Mouse (Mus musculus) MEL (cell line): ENCODE measurements around the gene Tspan18. TPM values are rescaled to one million over a fixed set of nuclear protein-coding genes. Genes with fewer than 3 reads are reported as not detected.

Source experiments
- DNase-seq: peaks from one replicate; pipeline ENCODE4 v3.0.0; 2011; ENCODE audit warnings: low read depth, low spot score
- H3K27ac ChIP-seq: 2 replicates; pipeline ENCODE4 v1.5.1; 2012; ENCODE audit warnings: low read depth, mild to moderate bottlenecking, control low read depth, low read length, moderate library complexity; ENCODE audit not compliant: control insufficient read depth
- H3K27me3 ChIP-seq, 2 experiments: fragments of 150-350 bp in 1 of 2; sonication (generic) in 1 of 2; 2 replicates each; pipeline ENCODE4 v1.6.1; 2012; ENCODE audit warnings: low read length in 2 of 2, mild to moderate bottlenecking in 2 of 2, improper control_type of control experiment in 1 of 2, moderate library complexity in 1 of 2; ENCODE audit not compliant: insufficient read depth in 2 of 2, control insufficient read depth in 1 of 2
- H3K36me3 ChIP-seq, 2 experiments: 2 replicates each; pipeline ENCODE4 v1.6.1; 2012 to 2014; ENCODE audit warnings: low read length in 2 of 2, improper control_type of control experiment in 1 of 2, inconsistent platforms in 1 of 2, mild to moderate bottlenecking in 1 of 2; ENCODE audit not compliant: insufficient read depth in 2 of 2, control insufficient read depth in 1 of 2
- H3K4me1 ChIP-seq, 2 experiments: fragments of 150-350 bp in 1 of 2; sonication (generic) in 1 of 2; 2 replicates each; pipeline ENCODE4 v1.6.1; 2012; ENCODE audit warnings: low read length in 2 of 2, improper control_type of control experiment in 1 of 2, mild to moderate bottlenecking in 1 of 2; ENCODE audit not compliant: insufficient read depth in 2 of 2, control insufficient read depth in 1 of 2
- H3K4me3 ChIP-seq, 2 experiments: fragments of 150-350 bp in 1 of 2; sonication (generic) in 1 of 2; 2 replicates each; pipeline ENCODE4 v1.5.1; 2012; ENCODE audit warnings: low read depth in 2 of 2, low read length in 2 of 2, mild to moderate bottlenecking in 2 of 2, moderate library complexity in 2 of 2, control low read depth in 1 of 2, improper control_type of control experiment in 1 of 2; ENCODE audit not compliant: control insufficient read depth in 1 of 2, insufficient read depth in 1 of 2
- H3K79me2 ChIP-seq: 2 replicates; pipeline ENCODE4 v1.6.1; 2012; ENCODE audit warnings: mild to moderate bottlenecking, low read length, moderate library complexity; ENCODE audit not compliant: control insufficient read depth, poor library complexity, insufficient read depth
- H3K9ac ChIP-seq: 2 replicates; pipeline ENCODE4 v1.6.1; 2012; ENCODE audit warnings: low read depth, mild to moderate bottlenecking, control low read depth, low read length, moderate library complexity; ENCODE audit not compliant: control insufficient read depth, poor library complexity, severe bottlenecking
- H3K9me3 ChIP-seq: fragments of 150-350 bp; sonication (generic); replicated peaks from 2 replicates; pipeline ENCODE4 v1.6.1; 2012; ENCODE audit warnings: mild to moderate bottlenecking, low read length, improper control_type of control experiment, moderate library complexity; ENCODE audit not compliant: insufficient read depth
- BHLHE40 ChIP-seq: IDR thresholded peaks from 2 replicates; pipeline ENCODE4 v1.6.1; 2012; ENCODE audit warnings: low read depth, mild to moderate bottlenecking, inconsistent platforms, low read length, improper control_type of control experiment, borderline replicate concordance
- ELF1 ChIP-seq: IDR thresholded peaks from 2 replicates; pipeline ENCODE4 v1.6.1; 2014; ENCODE audit warnings: low read depth, mild to moderate bottlenecking, inconsistent platforms, low read length, improper control_type of control experiment, moderate library complexity
- JUND ChIP-seq: IDR thresholded peaks from 2 replicates; pipeline ENCODE4 v1.6.1; 2011; ENCODE audit warnings: low read depth, mild to moderate bottlenecking, improper control_type of control experiment, low read length
- KAT2A ChIP-seq: conservative IDR thresholded peaks from 2 replicates; pipeline ENCODE4 v1.6.1; 2012; ENCODE audit warnings: low read depth, low read length, improper control_type of control experiment, inconsistent platforms
- MXI1 ChIP-seq: IDR thresholded peaks from 2 replicates; pipeline ENCODE4 v1.6.1; 2011; ENCODE audit warnings: mild to moderate bottlenecking, low read depth, low read length, improper control_type of control experiment
- MYC ChIP-seq: IDR thresholded peaks from 2 replicates; pipeline ENCODE4 v1.6.1; 2011; ENCODE audit warnings: low read depth, mild to moderate bottlenecking, low read length, improper control_type of control experiment, moderate library complexity
- POLR2A ChIP-seq, 2 experiments: IDR thresholded peaks; 2 replicates each; pipeline ENCODE4 v1.6.1; 2011 to 2012; ENCODE audit warnings: low read length in 2 of 2, mild to moderate bottlenecking in 2 of 2, control low read depth in 1 of 2, improper control_type of control experiment in 1 of 2, low read depth in 1 of 2, moderate library complexity in 1 of 2; ENCODE audit not compliant: control insufficient read depth in 1 of 2, insufficient read depth in 1 of 2, poor library complexity in 1 of 2
- POLR2AphosphoS2 ChIP-seq: IDR thresholded peaks from 2 replicates; pipeline ENCODE4 v1.6.1; 2011; ENCODE audit warnings: low read length, improper control_type of control experiment
- RCOR1 ChIP-seq: IDR thresholded peaks from 2 replicates; pipeline ENCODE4 v1.6.1; 2012; ENCODE audit warnings: low read depth, mild to moderate bottlenecking, inconsistent platforms, low read length, improper control_type of control experiment
- TAL1 ChIP-seq: IDR thresholded peaks from 2 replicates; pipeline ENCODE4 v1.6.1; 2012; ENCODE audit warnings: mild to moderate bottlenecking, inconsistent platforms, low read length, moderate library complexity, mixed read lengths
- TBP ChIP-seq: IDR thresholded peaks from 2 replicates; pipeline ENCODE4 v1.8.0; 2011; ENCODE audit warnings: low read depth, low read length, improper control_type of control experiment
- USF1 ChIP-seq: IDR thresholded peaks from 2 replicates; pipeline ENCODE4 v1.6.1; 2014; ENCODE audit warnings: low read depth, mild to moderate bottlenecking, inconsistent platforms, low read length, improper control_type of control experiment, moderate library complexity
- USF2 ChIP-seq, 2 experiments: IDR thresholded peaks; 2 replicates each; pipeline ENCODE4 v1.6.1; 2011 to 2012; ENCODE audit warnings: improper control_type of control experiment in 2 of 2, low read length in 2 of 2, borderline replicate concordance in 1 of 2, inconsistent platforms in 1 of 2, low read depth in 1 of 2, mild to moderate bottlenecking in 1 of 2; ENCODE audit not compliant: insufficient read depth in 1 of 2
- ZMIZ1 ChIP-seq: IDR thresholded peaks from 2 replicates; pipeline ENCODE4 v1.6.1; 2012; ENCODE audit warnings: low read depth, mild to moderate bottlenecking, inconsistent platforms, low read length, improper control_type of control experiment, moderate library complexity
- ZNF384 ChIP-seq: IDR thresholded peaks from 2 replicates; pipeline ENCODE4 v1.6.1; 2012; ENCODE audit warnings: low read depth, mild to moderate bottlenecking, inconsistent platforms, low read length, improper control_type of control experiment
- polyA plus RNA-seq, 2 experiments: library from polyadenylated mRNA; stranded (reverse) in 1 of 2; unstranded in 1 of 2; fragments of >175 nt in 1 of 2; fragments of >200 nt in 1 of 2; gene quantifications; 2 replicates each; pipeline versions ENCODE4 v1.2.1 to v1.2.4; 2012; ENCODE audit warnings: low replicate concordance in 2 of 2, low read depth in 1 of 2; ENCODE audit not compliant: insufficient read length in 2 of 2, insufficient read depth in 1 of 2, missing spikeins in 1 of 2
- total RNA-seq: library from RNA; depleted of rRNA; stranded (reverse); fragments of 300-350 nt; gene quantifications from 2 replicates; pipeline ENCODE4 v1.2.3, GENCODE M21; 2012

Tspan18 gene
- total and polyA plus RNA-seq, 3 experiments, result 2.2 to 4.4 TPM; not detected in 1

DNA sequence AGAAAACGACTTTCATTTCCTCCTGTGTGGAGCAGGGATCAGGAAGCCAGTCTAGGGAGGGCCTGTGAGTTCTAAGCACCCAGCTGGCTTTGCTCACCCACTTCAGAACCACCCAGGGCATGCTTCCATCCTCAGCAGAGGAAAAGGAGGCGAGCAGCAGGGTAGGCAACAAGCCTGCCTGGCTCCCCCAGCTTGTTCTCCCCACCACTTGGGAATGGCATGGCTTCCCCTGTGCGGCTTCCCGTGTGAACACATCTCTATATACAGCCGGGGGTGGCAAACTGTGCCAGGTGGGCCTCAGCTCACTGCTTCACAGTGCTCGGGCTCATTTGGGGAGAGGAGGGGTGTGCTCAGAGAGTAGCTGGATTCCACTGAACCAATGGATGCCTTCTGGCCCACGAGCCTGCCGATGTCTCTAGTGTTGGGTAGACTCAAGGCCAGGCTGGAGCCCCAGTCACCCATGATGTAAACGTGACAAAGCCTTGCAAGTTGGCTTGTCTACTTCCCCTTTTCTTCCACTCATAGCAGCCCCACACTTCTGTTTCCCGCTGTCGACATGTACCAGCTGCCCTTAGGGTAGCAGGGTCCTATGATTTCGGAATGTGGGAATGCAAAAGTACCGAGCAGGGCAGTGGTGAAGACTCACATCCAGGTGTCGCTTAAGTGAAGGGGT lies 167.4 kb downstream of the Tspan18 start:
- no peaks in the 10 kb centered on the region for H3K9me3 ChIP-seq
- H3K36me3 ChIP-seq, result peaks cover 0 to 33% of the 10 kb centered on the region in 2 experiments; a peak in 2 of 4 replicates
- DNase-seq, result peak; percentile 82
- no peaks in the 10 kb centered on the region for H3K79me2 ChIP-seq
- TF ChIP-seq TAL1 (no peak), TBP (no peak), RCOR1 (no peak), BHLHE40 (peak; percentile 79; the same call in 1 of the 2 replicates)
- no peaks in the 10 kb centered on the region for H3K27me3 ChIP-seq
- H3K9ac ChIP-seq, result no peak overlapping the region
- no peak overlapping the region for H3K27ac ChIP-seq
- no peak overlapping the region for H3K4me3 ChIP-seq
- peaks cover 27 to 37% of the 10 kb centered on the region in 2 experiments for H3K4me1 ChIP-seq

DNA sequence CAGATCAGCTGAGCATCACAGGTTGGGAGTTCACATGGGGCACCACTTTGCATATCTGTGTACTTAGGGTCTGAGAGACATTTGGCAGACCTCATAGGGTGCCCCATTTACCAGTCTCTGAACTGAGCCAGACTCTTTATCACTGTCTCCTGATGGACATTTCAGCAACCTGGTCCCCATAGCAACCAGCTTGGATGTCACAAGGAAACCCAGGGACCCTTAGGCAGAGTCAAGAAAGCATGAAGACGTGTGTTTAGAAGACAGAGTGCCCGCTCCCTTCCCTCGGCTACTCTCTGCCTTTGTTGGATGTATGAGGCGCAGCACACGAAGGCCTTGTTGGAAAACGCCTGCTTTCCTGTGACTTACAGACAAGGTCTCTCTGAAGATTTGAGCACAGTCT lies 168.0 kb downstream of the Tspan18 start:
- Histone ChIP-seq H3K36me3 (peaks cover 0 to 38% of the 10 kb centered on the region in 2 experiments; a peak in 2 of 4 replicates), H3K4me3 (no peak overlapping the region), H3K27me3 (no peaks in the 10 kb centered on the region), H3K9me3 (no peaks in the 10 kb centered on the region), H3K9ac (no peak overlapping the region), H3K27ac (no peak overlapping the region), H3K79me2 (no peaks in the 10 kb centered on the region), H3K4me1 (peaks cover 32 to 43% of the 10 kb centered on the region in 2 experiments)
- TF ChIP-seq ELF1 (no peak), MYC (no peak), JUND (no peak), USF1 (no peak), ZNF384 (no peak), ZMIZ1 (no peak), USF2 (IDR thresholded peaks at IDR 0.05; ENCODE audit: borderline replicate concordance in 1 of 2, insufficient read depth in 1 of 2, low read depth in 1 of 2, low read length in 2 of 2) (no peak), POLR2A (IDR thresholded peaks at IDR 0.05; ENCODE audit: control insufficient read depth in 1 of 2, insufficient read depth in 1 of 2, low read depth in 1 of 2, low read length in 2 of 2, poor library complexity in 1 of 2) (no peak), POLR2AphosphoS2 (no peak), MXI1 (no peak), KAT2A (no peak)
- no peak for DNase-seq
